Mouse (Mus musculus): ENCODE results near the gene Dennd1a. TPM values are rescaled to one million over a fixed set of nuclear protein-coding genes. Genes with fewer than 3 reads are reported as not detected.
A peak's percentile ranks its signal among the peaks of the same experiment; 100 is the strongest.

The Dennd1a gene
- polyA plus RNA-seq, 1 experiment from 2014 or later = 9.6 TPM

DNA sequence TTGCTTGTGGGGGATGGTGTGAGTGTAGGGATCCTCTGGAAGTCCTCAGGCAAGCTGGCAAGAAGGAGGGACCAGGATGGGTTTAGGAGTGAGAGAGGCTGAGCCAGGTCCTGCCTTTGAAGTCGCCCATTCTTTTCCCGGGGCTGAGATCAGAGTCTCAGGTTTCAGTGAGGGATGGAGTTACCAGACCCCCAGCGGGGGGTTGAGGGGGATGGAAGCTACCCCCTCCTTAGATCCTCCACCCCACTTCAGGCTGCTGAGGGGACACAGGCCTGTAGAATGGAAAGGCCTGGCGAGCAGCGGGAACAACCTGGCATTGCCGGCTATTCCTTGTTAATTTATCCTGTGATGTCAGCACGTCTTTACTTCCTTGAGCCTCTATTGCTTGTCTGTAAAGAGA is 505.2 kb downstream of the Dennd1a start:
- no peak overlapping the region for H3K4me3 ChIP-seq (ENCODE audit: low read length)
- H3K9me3 ChIP-seq (ENCODE audit: control insufficient read depth, low read length) = no peaks in the 10 kb centered on the region
- H3K27me3 ChIP-seq (replicated peaks; ENCODE audit: control insufficient read depth, insufficient read depth, low read length) = peaks cover 5% of the 10 kb centered on the region; the same call in 1 of the 2 replicates
- ATAC-seq = no peak
- peaks cover 17% of the 10 kb centered on the region for H3K4me1 ChIP-seq (ENCODE audit: control insufficient read depth, insufficient read depth, low read length)
- no peak overlapping the region for H3K4me2 ChIP-seq (ENCODE audit: low read depth, low read length)
- H3K9ac ChIP-seq (ENCODE audit: low read depth, low read length) = no peak overlapping the region
- no peaks in the 10 kb centered on the region for H3K36me3 ChIP-seq (ENCODE audit: control insufficient read depth, insufficient read depth, low read length)
- WGBS = 46% methylated on average over 7 of the region's 7 CpGs
- H3K27ac ChIP-seq (ENCODE audit: low read length) = no peak overlapping the region

- Histone ChIP-seq H3K36me3 (ENCODE audit: control insufficient read depth, insufficient read depth, low read length) (no peaks in the 10 kb centered on the region), H3K9me3 (ENCODE audit: control insufficient read depth, low read length) (no peaks in the 10 kb centered on the region), H3K27me3 (replicated peaks; ENCODE audit: control insufficient read depth, insufficient read depth, low read length) (peaks cover 3% of the 10 kb centered on the region; the same call in 1 of the 2 replicates), H3K27ac (ENCODE audit: low read length) (no peak overlapping the region), H3K9ac (ENCODE audit: low read depth, low read length) (no peak overlapping the region), H3K4me2 (ENCODE audit: low read depth, low read length) (no peak overlapping the region), H3K4me1 (ENCODE audit: control insufficient read depth, insufficient read depth, low read length) (peaks cover 20% of the 10 kb centered on the region), H3K4me3 (ENCODE audit: low read length) (no peak overlapping the region)
- no peak for ATAC-seq
- 37% methylated on average over 3 of the region's 3 CpGs for WGBS
These were observed 505.8 kb downstream of the Dennd1a start for GRCm38 (mm10) chr2:37781421-37781820.

- Histone ChIP-seq H3K4me1 (ENCODE audit: control insufficient read depth, insufficient read depth, low read length) (peaks cover 29% of the 10 kb centered on the region), H3K4me2 (ENCODE audit: low read depth, low read length) (peak overlapping the region; percentile 37), H3K9me3 (ENCODE audit: control insufficient read depth, low read length) (no peaks in the 10 kb centered on the region), H3K27me3 (replicated peaks; ENCODE audit: control insufficient read depth, insufficient read depth, low read length) (no peaks in the 10 kb centered on the region; the same call in 1 of the 2 replicates), H3K36me3 (ENCODE audit: control insufficient read depth, insufficient read depth, low read length) (no peaks in the 10 kb centered on the region), H3K4me3 (ENCODE audit: low read length) (peak overlapping the region; percentile 13; the same call in 1 of the 2 replicates), H3K9ac (ENCODE audit: low read depth, low read length) (no peak overlapping the region; the same call in 1 of the 2 replicates), H3K27ac (ENCODE audit: low read length) (no peak overlapping the region)
- WGBS = 3% methylated on average over 14 of the region's 14 CpGs
- peak; percentile 74 for ATAC-seq
These were observed 506.8 kb downstream of the Dennd1a start for GRCm38 (mm10) chr2:37780270-37780929.

- peaks cover 29% of the 10 kb centered on the region for H3K4me1 ChIP-seq (ENCODE audit: control insufficient read depth, insufficient read depth, low read length)
- H3K4me3 ChIP-seq (ENCODE audit: low read length) = no peak overlapping the region
- H3K36me3 ChIP-seq (ENCODE audit: control insufficient read depth, insufficient read depth, low read length) = no peaks in the 10 kb centered on the region
- H3K4me2 ChIP-seq (ENCODE audit: low read depth, low read length) = no peak overlapping the region
- ATAC-seq = no peak
- no peak overlapping the region for H3K9ac ChIP-seq (ENCODE audit: low read depth, low read length)
- H3K27ac ChIP-seq (ENCODE audit: low read length) = no peak overlapping the region
- no peaks in the 10 kb centered on the region for H3K9me3 ChIP-seq (ENCODE audit: control insufficient read depth, low read length)
- no peaks in the 10 kb centered on the region; the same call in 1 of the 2 replicates for H3K27me3 ChIP-seq (replicated peaks; ENCODE audit: control insufficient read depth, insufficient read depth, low read length)
- 39% methylated on average over 10 of the region's 10 CpGs for WGBS
These were observed 509.1 kb downstream of the Dennd1a start for GRCm38 (mm10) chr2:37777958-37778720.

DNA sequence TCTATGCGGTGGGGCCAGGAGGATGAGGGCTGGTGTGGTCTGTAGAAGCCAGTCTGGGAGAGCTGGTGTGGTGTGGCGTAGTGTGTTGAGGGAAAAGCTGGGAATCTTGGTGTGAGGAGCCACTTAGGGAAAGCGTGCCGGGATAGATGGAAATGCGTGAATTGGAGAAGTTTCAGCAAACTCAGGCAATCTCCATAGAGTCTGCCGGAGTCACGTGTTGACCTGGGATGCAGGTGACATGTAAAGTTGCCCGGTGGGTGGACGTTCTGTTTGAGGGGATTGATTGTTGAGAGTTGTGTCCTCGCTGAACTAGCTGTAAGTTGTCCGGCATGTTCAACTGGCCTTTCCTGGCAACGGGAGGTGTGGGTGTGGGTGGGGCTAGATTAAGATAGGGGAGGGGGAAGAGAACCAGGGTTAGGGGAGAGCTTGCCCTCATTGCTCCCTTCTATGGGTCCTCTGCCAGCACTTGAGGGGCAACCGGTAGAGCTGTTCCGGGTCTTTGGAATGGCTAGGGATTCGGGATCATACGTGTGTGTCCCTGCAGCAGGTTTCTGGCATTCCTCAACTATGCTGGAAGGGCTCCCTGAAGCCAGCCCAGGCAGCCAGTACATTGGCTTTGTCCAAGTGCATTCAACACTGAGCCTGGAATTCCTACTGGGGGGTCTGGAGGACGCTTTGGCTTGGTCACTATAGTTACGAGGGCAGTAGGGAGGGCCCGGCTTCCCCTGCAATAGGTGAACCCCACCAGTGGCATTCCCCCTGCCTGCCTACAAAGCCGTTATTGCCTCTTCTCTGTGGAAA is 510.4 kb downstream of the Dennd1a start:
- WGBS = 23% methylated on average over 20 of the region's 20 CpGs

GRCm38 (mm10) chr2:37776016-37776415 is 511.2 kb downstream of the Dennd1a start, which contains the start of gene Crb2:
Gene Crb2 (plus strand): TSS chr2:37776249.
- 0 out of 2 replicates have a peak, but pooled peaks have one; percentile 13 for ATAC-seq
- 4% methylated on average over 18 of the region's 18 CpGs for WGBS
- Histone ChIP-seq H3K9me3 (ENCODE audit: control insufficient read depth, low read length) (no peaks in the 10 kb centered on the region), H3K4me2 (ENCODE audit: low read depth, low read length) (peak within 1 kb of the TSS; percentile 62), H3K4me3 (ENCODE audit: low read length) (peak within 1 kb of the TSS; percentile 39), H3K9ac (ENCODE audit: low read depth, low read length) (peak within 1 kb of the TSS; percentile 56; the same call in 1 of the 2 replicates), H3K27me3 (replicated peaks; ENCODE audit: control insufficient read depth, insufficient read depth, low read length) (no peaks in the 10 kb centered on the region; the same call in 1 of the 2 replicates), H3K27ac (ENCODE audit: low read length) (no peak within 1 kb of the TSS), H3K4me1 (ENCODE audit: control insufficient read depth, insufficient read depth, low read length) (peaks cover 32% of the 10 kb centered on the region), H3K36me3 (ENCODE audit: control insufficient read depth, insufficient read depth, low read length) (no peaks in the 10 kb centered on the region)

More for the DNA sequence above, 510.4 kb downstream of the Dennd1a start:
- no peak for ATAC-seq
- H3K27me3 ChIP-seq (replicated peaks; ENCODE audit: control insufficient read depth, insufficient read depth, low read length) = no peaks in the 10 kb centered on the region; the same call in 1 of the 2 replicates
- H3K9ac ChIP-seq (ENCODE audit: low read depth, low read length) = 0 out of 2 replicates have a peak overlapping the region, but pooled peaks have one; percentile 56
- no peak overlapping the region for H3K27ac ChIP-seq (ENCODE audit: low read length)
- no peaks in the 10 kb centered on the region for H3K36me3 ChIP-seq (ENCODE audit: control insufficient read depth, insufficient read depth, low read length)
- H3K4me2 ChIP-seq (ENCODE audit: low read depth, low read length) = peak overlapping the region; percentile 62
- no peaks in the 10 kb centered on the region for H3K9me3 ChIP-seq (ENCODE audit: control insufficient read depth, low read length)
- peak overlapping the region; percentile 39 for H3K4me3 ChIP-seq (ENCODE audit: low read length)
- peaks cover 29% of the 10 kb centered on the region for H3K4me1 ChIP-seq (ENCODE audit: control insufficient read depth, insufficient read depth, low read length)

- Histone ChIP-seq H3K9me3 (ENCODE audit: control insufficient read depth, low read length) (no peaks in the 10 kb centered on the region), H3K4me3 (ENCODE audit: low read length) (no peak overlapping the region), H3K9ac (ENCODE audit: low read depth, low read length) (no peak overlapping the region), H3K27ac (ENCODE audit: low read length) (no peak overlapping the region), H3K27me3 (replicated peaks; ENCODE audit: control insufficient read depth, insufficient read depth, low read length) (no peaks in the 10 kb centered on the region; the same call in 1 of the 2 replicates), H3K4me2 (ENCODE audit: low read depth, low read length) (no peak overlapping the region), H3K36me3 (ENCODE audit: control insufficient read depth, insufficient read depth, low read length) (no peaks in the 10 kb centered on the region), H3K4me1 (ENCODE audit: control insufficient read depth, insufficient read depth, low read length) (peaks cover 18% of the 10 kb centered on the region)
- 23% methylated on average over 5 of the region's 5 CpGs for WGBS
- ATAC-seq = no peak
These were observed 512.6 kb downstream of the Dennd1a start for GRCm38 (mm10) chr2:37774571-37774970.

DNA sequence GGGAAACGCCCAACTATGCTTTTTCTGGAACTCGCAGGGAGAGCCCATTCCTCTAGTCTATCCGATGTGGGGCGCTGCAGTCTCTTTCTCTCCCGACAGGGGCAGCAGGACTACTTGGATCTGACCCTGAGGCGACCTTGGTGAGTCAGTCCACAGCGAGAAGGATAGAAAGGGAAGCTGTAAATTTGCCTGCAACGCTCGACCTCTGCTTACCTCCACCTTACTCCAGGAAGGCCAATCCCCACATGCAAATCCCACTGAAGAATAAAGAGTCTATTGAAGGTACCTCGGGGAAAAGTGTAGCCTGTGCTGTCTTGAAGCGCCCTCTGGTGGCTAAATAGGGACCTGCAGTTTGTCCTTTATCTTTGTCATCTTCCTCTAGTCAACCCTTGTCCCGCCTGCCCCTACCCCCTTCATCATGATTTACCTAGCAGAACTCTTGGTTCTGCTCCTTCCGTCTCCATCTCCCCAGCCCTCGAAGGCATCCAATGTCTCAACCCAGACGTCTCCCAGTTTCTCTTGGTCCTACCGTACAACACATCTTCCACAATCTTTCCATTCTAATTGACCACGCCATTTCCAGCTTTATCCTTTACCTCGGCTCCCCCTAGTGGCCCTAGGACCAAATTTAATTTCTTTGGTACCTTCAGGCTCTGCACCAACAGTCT is 515.4 kb downstream of the Dennd1a start:
- Histone ChIP-seq H3K27me3 (replicated peaks; ENCODE audit: control insufficient read depth, insufficient read depth, low read length) (no peaks in the 10 kb centered on the region), H3K9ac (ENCODE audit: low read depth, low read length) (peak overlapping the region; percentile 43), H3K4me3 (ENCODE audit: low read length) (peak overlapping the region; percentile 47), H3K36me3 (ENCODE audit: control insufficient read depth, insufficient read depth, low read length) (no peaks in the 10 kb centered on the region), H3K4me1 (ENCODE audit: control insufficient read depth, insufficient read depth, low read length) (peaks cover 26% of the 10 kb centered on the region), H3K4me2 (ENCODE audit: low read depth, low read length) (peak overlapping the region; percentile 73), H3K9me3 (ENCODE audit: control insufficient read depth, low read length) (no peaks in the 10 kb centered on the region), H3K27ac (ENCODE audit: low read length) (no peak overlapping the region)
- under 1% methylated on average over 18 of the region's 18 CpGs for WGBS
- ATAC-seq = peak; percentile 67

All from intestine, embryonic 16.5 days (tissue).